Mouse (Mus musculus): ENCODE data around the gene Trpv2. TPM values are rescaled to one million over a fixed set of nuclear protein-coding genes. Genes with fewer than 3 reads are reported as not detected.

Trpv2 gene
- polyA plus RNA-seq, 1 experiment = 4.0 TPM

DNA sequence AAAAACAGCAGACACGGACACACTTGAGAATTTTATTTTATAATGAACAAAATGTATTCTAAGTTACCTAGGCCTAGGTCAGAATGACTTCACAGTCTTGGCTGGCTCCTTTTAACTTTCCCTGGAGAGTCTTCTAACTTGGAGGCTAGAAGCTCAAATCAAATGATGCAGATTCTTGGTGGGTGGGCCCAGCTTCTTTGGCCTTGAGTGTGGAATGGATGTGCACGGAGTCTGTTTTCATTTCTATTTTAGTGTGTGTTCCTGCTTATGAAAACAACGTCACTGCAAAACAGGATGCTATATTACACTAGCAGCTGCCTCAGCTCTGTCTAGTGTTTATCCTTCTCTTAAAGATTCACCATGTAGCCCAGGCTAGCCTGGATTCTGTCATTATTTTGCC, 61.1 kb downstream of the Trpv2 start:
- Histone ChIP-seq H3K36me3 (ENCODE audit: control insufficient read depth, insufficient read depth, low read length) (peaks cover 2% of the 10 kb centered on the region), H3K4me1 (ENCODE audit: control insufficient read depth, insufficient read depth, insufficient read length, low read length) (peaks cover 12% of the 10 kb centered on the region; the same call in 1 of the 2 replicates), H3K27ac (ENCODE audit: insufficient read depth, low read depth, low read length) (no peak overlapping the region), H3K27me3 (ENCODE audit: control insufficient read depth, insufficient read depth, low read length) (no peaks in the 10 kb centered on the region), H3K4me3 (ENCODE audit: low read depth, low read length) (no peak overlapping the region)
- TF ChIP-seq CTCF (IDR thresholded peaks at IDR 0.05; ENCODE audit: extremely low read depth, insufficient read length, insufficient replicate concordance, low read depth, low read length) = no peak
- TF ChIP-seq POLR2A (IDR thresholded peaks at IDR 0.05; ENCODE audit: low read depth, low read length) = no peak
- WGBS = 78% methylated on average over 3 of the region's 3 CpGs

DNA sequence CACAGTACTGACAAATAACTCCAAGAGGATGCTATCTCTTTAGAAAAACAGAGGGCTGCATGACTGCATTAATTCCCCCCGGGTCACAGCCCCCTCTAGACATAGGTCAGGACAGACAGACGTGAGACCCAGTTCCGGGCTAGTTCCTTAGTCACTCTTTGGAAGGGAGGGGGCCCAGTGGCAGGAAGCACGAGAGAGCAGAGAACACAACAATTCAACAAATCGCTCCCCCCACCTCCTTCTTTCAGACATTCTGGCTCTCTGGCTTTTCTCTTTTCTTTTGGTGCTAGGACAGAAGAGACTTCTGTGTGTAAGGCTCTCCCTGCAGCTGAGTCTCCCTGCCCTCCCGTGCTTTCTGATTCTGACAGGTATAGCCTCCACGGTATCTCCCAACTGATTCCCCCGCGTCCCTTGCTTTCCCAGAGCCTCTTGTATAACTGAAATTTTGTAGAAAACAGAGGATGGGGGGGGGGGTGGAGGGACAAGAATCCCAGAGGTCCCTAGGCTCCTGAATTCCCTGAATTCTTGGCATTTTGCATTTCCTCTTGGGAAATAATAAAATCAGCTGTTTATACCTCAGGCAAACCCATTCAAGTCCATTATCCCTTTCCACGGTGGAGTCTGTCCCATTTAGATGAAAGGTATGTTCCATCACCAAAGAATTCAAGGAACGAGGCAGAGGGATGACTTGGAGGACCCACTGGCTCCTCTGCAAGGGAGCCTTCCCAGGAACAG, 62.0 kb downstream of the Trpv2 start:
- Histone ChIP-seq H3K4me1 (ENCODE audit: control insufficient read depth, insufficient read depth, insufficient read length, low read length) (peaks cover 5% of the 10 kb centered on the region; the same call in 1 of the 2 replicates), H3K27me3 (ENCODE audit: control insufficient read depth, insufficient read depth, low read length) (no peaks in the 10 kb centered on the region), H3K36me3 (ENCODE audit: control insufficient read depth, insufficient read depth, low read length) (peaks cover 2% of the 10 kb centered on the region), H3K4me3 (ENCODE audit: low read depth, low read length) (no peak overlapping the region), H3K27ac (ENCODE audit: insufficient read depth, low read depth, low read length) (no peak overlapping the region)
- WGBS = 79% methylated on average over 11 of the region's 11 CpGs
- no peak for TF ChIP-seq POLR2A (IDR thresholded peaks at IDR 0.05; ENCODE audit: low read depth, low read length)
- no peak for TF ChIP-seq CTCF (IDR thresholded peaks at IDR 0.05; ENCODE audit: extremely low read depth, insufficient read length, insufficient replicate concordance, low read depth, low read length)

DNA sequence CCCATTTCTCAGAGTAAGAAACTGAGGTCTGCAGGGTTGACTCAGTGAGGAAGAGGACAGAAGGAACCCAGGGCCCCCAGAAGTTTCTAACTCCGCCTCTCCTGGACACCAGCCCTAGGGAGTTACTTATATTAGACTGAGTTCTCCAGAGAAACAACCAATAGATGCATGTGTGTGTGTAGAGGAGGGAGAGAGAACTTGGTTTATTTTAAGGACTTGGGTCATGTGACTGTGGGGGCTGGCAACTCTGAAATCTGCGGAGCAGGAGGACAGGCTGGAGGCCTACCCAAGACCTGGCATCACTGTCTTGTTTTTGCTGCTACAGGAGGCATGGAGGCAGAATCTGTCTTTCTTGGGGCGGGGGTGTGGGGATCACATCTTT, 62.5 kb downstream of the Trpv2 start:
- Histone ChIP-seq H3K36me3 (ENCODE audit: control insufficient read depth, insufficient read depth, low read length) (peaks cover 2% of the 10 kb centered on the region), H3K27me3 (ENCODE audit: control insufficient read depth, insufficient read depth, low read length) (no peaks in the 10 kb centered on the region), H3K27ac (ENCODE audit: insufficient read depth, low read depth, low read length) (no peak overlapping the region), H3K4me1 (ENCODE audit: control insufficient read depth, insufficient read depth, insufficient read length, low read length) (peaks cover 7% of the 10 kb centered on the region; the same call in 1 of the 2 replicates), H3K4me3 (ENCODE audit: low read depth, low read length) (no peak overlapping the region)
- TF ChIP-seq CTCF (IDR thresholded peaks at IDR 0.05; ENCODE audit: extremely low read depth, insufficient read length, insufficient replicate concordance, low read depth, low read length) = no peak
- no peak for TF ChIP-seq POLR2A (IDR thresholded peaks at IDR 0.05; ENCODE audit: low read depth, low read length)
- 88% methylated on average over 3 of the region's 3 CpGs for WGBS

DNA sequence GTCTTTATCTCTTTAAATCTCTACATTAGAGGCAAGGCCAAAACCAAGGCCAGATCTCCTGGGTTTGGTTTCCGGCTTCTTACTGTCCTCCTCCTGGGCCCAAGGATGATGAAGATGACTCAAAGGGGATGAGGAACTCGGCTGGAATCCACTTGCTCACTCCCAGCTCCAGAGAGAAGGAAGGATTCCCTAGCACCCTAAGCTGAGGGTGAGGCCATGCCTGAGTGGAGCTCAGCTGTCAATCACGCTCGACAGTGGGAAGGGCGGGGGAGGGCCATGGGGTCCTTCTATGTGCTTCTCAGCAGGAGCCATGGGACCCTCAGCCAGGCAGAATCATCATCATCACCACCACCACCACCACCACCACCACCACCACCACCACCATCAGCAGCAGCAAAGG, 63.1 kb downstream of the Trpv2 start:
- Histone ChIP-seq H3K36me3 (ENCODE audit: control insufficient read depth, insufficient read depth, low read length) (peaks cover 2% of the 10 kb centered on the region), H3K27me3 (ENCODE audit: control insufficient read depth, insufficient read depth, low read length) (no peaks in the 10 kb centered on the region), H3K4me3 (ENCODE audit: low read depth, low read length) (no peak overlapping the region), H3K27ac (ENCODE audit: insufficient read depth, low read depth, low read length) (no peak overlapping the region), H3K4me1 (ENCODE audit: control insufficient read depth, insufficient read depth, insufficient read length, low read length) (peaks cover 10% of the 10 kb centered on the region)
- WGBS = 81% methylated on average over 5 of the region's 5 CpGs
- TF ChIP-seq CTCF (IDR thresholded peaks at IDR 0.05; ENCODE audit: extremely low read depth, insufficient read length, insufficient replicate concordance, low read depth, low read length) = no peak
- no peak for TF ChIP-seq POLR2A (IDR thresholded peaks at IDR 0.05; ENCODE audit: low read depth, low read length)

DNA sequence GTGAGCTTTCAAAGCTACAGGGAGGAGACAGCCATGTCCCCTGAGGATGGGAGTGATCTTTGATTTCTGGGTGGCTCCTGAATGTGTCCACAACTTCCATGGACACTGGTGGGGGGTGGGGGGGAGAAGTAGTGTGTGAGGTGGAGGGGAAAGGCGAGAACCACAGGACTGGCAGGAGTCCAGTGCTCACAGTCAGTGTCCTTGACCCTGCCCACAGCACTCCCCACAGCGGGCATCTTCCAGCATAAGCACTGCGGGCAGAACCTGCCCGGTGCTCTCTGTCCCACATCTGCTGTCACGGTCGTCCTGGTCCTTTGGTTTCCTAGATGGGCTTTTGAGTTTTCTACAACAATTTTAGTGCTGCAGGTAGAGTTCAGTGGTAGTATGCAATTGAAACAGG, 63.5 kb downstream of the Trpv2 start:
- no peaks in the 10 kb centered on the region for H3K27me3 ChIP-seq (ENCODE audit: control insufficient read depth, insufficient read depth, low read length)
- H3K27ac ChIP-seq (ENCODE audit: insufficient read depth, low read depth, low read length) = no peak overlapping the region
- H3K36me3 ChIP-seq (ENCODE audit: control insufficient read depth, insufficient read depth, low read length) = peaks cover 2% of the 10 kb centered on the region
- H3K4me3 ChIP-seq (ENCODE audit: low read depth, low read length) = no peak overlapping the region
- peaks cover 14% of the 10 kb centered on the region for H3K4me1 ChIP-seq (ENCODE audit: control insufficient read depth, insufficient read depth, insufficient read length, low read length)
- 78% methylated on average over 6 of the region's 6 CpGs for WGBS
- TF ChIP-seq CTCF (IDR thresholded peaks at IDR 0.05; ENCODE audit: extremely low read depth, insufficient read length, insufficient replicate concordance, low read depth, low read length) = no peak
- TF ChIP-seq POLR2A (IDR thresholded peaks at IDR 0.05; ENCODE audit: low read depth, low read length) = no peak

DNA sequence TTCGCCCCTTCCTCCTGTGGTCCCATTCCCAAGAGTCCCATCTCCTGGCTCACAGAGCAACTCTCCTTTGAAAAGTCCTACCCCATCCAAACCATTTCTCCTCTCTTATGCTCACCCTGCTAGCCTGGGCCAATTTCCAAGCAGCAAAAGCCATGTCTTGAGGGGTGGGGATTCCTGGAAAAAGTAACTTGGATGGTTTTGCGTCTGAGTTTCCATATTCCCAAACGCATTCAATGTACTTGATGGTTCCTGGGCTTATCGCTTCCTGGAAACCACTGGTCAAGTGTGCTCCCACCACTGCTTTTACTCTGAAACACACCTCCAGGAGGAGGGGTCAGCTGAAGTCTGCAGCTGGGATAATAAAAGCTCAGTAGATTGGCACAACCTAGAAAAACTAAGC, 64.1 kb downstream of the Trpv2 start:
- TF ChIP-seq CTCF (IDR thresholded peaks at IDR 0.05; ENCODE audit: extremely low read depth, insufficient read length, insufficient replicate concordance, low read depth, low read length) (no peak), POLR2A (IDR thresholded peaks at IDR 0.05; ENCODE audit: low read depth, low read length) (no peak)
- 87% methylated on average over 4 of the region's 4 CpGs for WGBS
- Histone ChIP-seq H3K4me3 (ENCODE audit: low read depth, low read length) (no peak overlapping the region), H3K36me3 (ENCODE audit: control insufficient read depth, insufficient read depth, low read length) (peaks cover 2% of the 10 kb centered on the region), H3K4me1 (ENCODE audit: control insufficient read depth, insufficient read depth, insufficient read length, low read length) (peaks cover 18% of the 10 kb centered on the region), H3K27me3 (ENCODE audit: control insufficient read depth, insufficient read depth, low read length) (no peaks in the 10 kb centered on the region), H3K27ac (ENCODE audit: insufficient read depth, low read depth, low read length) (no peak overlapping the region)

DNA sequence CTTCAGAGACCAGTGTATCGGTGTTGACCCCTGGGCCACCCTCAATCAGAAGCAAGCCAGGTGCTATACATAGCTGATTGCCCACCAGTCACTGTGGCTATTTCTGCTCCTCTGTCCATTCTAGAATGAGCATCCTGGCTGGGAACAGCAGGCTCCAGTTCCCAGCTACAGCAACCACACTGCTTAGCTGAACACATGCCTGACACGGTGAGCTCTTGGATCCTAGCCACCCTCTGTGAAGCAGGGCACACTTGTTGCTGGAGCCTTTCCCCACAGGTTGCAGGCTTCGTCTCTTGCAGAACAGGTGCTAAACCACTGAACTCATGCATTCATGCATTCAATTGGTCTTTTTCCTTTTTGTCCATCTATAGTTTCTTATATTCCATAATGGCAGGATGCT, 66.1 kb downstream of the Trpv2 start:
- H3K4me1 ChIP-seq (ENCODE audit: control insufficient read depth, insufficient read depth, insufficient read length, low read length) = peaks cover 36% of the 10 kb centered on the region

More for the DNA sequence above, 66.1 kb downstream of the Trpv2 start:
- TF ChIP-seq POLR2A (IDR thresholded peaks at IDR 0.05; ENCODE audit: low read depth, low read length) (no peak), CTCF (IDR thresholded peaks at IDR 0.05; ENCODE audit: extremely low read depth, insufficient read length, insufficient replicate concordance, low read depth, low read length) (no peak)
- 81% methylated on average over 3 of the region's 3 CpGs for WGBS
- Histone ChIP-seq H3K4me3 (ENCODE audit: low read depth, low read length) (no peak overlapping the region), H3K27me3 (ENCODE audit: control insufficient read depth, insufficient read depth, low read length) (no peaks in the 10 kb centered on the region), H3K36me3 (ENCODE audit: control insufficient read depth, insufficient read depth, low read length) (peaks cover 2% of the 10 kb centered on the region), H3K27ac (ENCODE audit: insufficient read depth, low read depth, low read length) (no peak overlapping the region)

Data from small intestine, adult 2 months (tissue).